9 mouse cellular contexts compared by ENCODE assay signal in the genomic region with DNA sequence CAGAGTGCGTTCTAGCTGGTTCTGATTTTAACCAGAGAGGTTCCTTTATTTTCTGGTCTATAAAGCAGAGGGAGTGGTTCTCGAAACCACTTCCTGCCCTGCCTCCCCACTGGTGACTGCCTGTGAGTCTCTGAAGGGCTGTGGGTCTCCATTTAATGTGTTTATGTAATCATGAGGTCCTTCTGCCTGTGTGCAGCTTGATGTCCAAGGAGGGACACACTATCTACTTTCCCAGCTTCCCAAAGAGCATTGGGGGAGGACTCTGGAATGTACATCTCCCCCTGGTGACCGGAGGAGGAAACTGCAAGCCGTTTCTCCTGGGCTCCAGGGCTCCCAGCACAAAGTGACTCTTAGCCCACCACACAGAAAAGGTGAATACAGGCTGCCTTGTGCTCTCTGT.
DNase-seq lines count a peak whose midpoint lies in the region; ATAC-seq and TF ChIP-seq lines count a peak whose summit lies in the region.
"Had no signal": no experiment of that assay in that cellular context is flagged by ENCODE, and none has a peak within 500 bp of the region (broad histone marks: within the 10 kb centered on the region; RNA-seq: fewer than 3 reads in every experiment).

No protein-coding gene starts in this region.

- H3K9me3 ChIP-seq in forebrain, postnatal 0 days (ENCODE audit: low read length), result no peaks in the 10 kb centered on the region
- no peaks in the 10 kb centered on the region for H3K9me3 ChIP-seq in forebrain, embryonic 15.5 days
- no peaks in the 10 kb centered on the region for H3K9me3 ChIP-seq in kidney, postnatal 0 days (replicated peaks; ENCODE audit: low read length)
- H3K9me3 ChIP-seq: limb, embryonic 12.5 days had no signal

- no peak for TF ChIP-seq POLR2A in brain, embryonic 14.5 days (IDR thresholded peaks at IDR 0.05; ENCODE audit: borderline replicate concordance, extremely low read depth, insufficient read depth, insufficient read length, poor library complexity, severe bottlenecking)
- no peak for TF ChIP-seq POLR2A in spleen, adult 2 months (IDR thresholded peaks at IDR 0.05; ENCODE audit: low read depth, low read length)

- peak; percentile 30 for DNase-seq in forebrain, postnatal 0 days
- peak; percentile 34 for DNase-seq in brain, embryonic 14.5 days (ENCODE audit: low read depth)
- DNase-seq in frontal cortex, postnatal 36 days (ENCODE audit: low spot score in 2 of 2), result peak; percentile 29 to 35
- peak; percentile 75 for DNase-seq in kidney, postnatal 0 days (ENCODE audit: low spot score)
- peak; percentile 80 for DNase-seq in lung, postnatal 10 days
- peak; percentile 70 to 78 for DNase-seq in spleen, adult 2 months (ENCODE audit: low read depth in 1 of 2, low spot score in 2 of 2)

- TF ChIP-seq CTCF in forebrain, postnatal 0 days (IDR thresholded peaks at IDR 0.05; ENCODE audit: low read depth), result peak; percentile 64
- peak; percentile 73 for TF ChIP-seq CTCF in brain, embryonic 14.5 days (IDR thresholded peaks at IDR 0.05; ENCODE audit: borderline replicate concordance, extremely low read depth, insufficient read depth, insufficient read length)
- TF ChIP-seq CTCF in kidney, postnatal 0 days (IDR thresholded peaks at IDR 0.05; ENCODE audit: low read depth), result peak; percentile 75
- TF ChIP-seq CTCF in spleen, adult 2 months (IDR thresholded peaks at IDR 0.05; ENCODE audit: extremely low read depth, insufficient read depth, insufficient read length, insufficient replicate concordance), result peak; percentile 28; the same call in 1 of the 2 replicates

- H3K4me3 ChIP-seq in forebrain, postnatal 0 days (ENCODE audit: low read depth, low read length), result no peak overlapping the region
- H3K4me3 ChIP-seq in forebrain, embryonic 15.5 days, result no peak overlapping the region
- H3K4me3 ChIP-seq in kidney, postnatal 0 days (replicated peaks; ENCODE audit: low read depth, low read length), result no peak overlapping the region
- H3K4me3 ChIP-seq in spleen, adult 2 months (ENCODE audit: extremely low read depth, insufficient read depth, insufficient read length), result no peak overlapping the region
- H3K4me3 ChIP-seq: limb, embryonic 12.5 days had no signal

- H3K27me3 ChIP-seq in forebrain, postnatal 0 days (ENCODE audit: insufficient read depth, low read length), result no peaks in the 10 kb centered on the region
- H3K27me3 ChIP-seq in forebrain, embryonic 15.5 days, result no peaks in the 10 kb centered on the region
- H3K27me3 ChIP-seq in kidney, postnatal 0 days (ENCODE audit: insufficient read depth, low read length), result no peaks in the 10 kb centered on the region
- H3K27me3 ChIP-seq in spleen, adult 2 months (ENCODE audit: control insufficient read depth, insufficient read depth, low read length), result no peaks in the 10 kb centered on the region
- H3K27me3 ChIP-seq: limb, embryonic 12.5 days had no signal

- no peak overlapping the region for H3K9ac ChIP-seq in forebrain, postnatal 0 days
- no peak overlapping the region for H3K9ac ChIP-seq in forebrain, embryonic 15.5 days (replicated peaks)
- no peak overlapping the region for H3K9ac ChIP-seq in kidney, postnatal 0 days (ENCODE audit: low read depth, low read length)
- H3K9ac ChIP-seq: limb, embryonic 12.5 days had no signal

- 60% methylated on average over 4 of the region's 4 CpGs for WGBS in forebrain, postnatal 0 days
- 52% methylated on average over 4 of the region's 4 CpGs for WGBS in forebrain, embryonic 15.5 days
- 55% methylated on average over 4 of the region's 4 CpGs for WGBS in kidney, postnatal 0 days
- 7% methylated on average over 4 of the region's 4 CpGs for WGBS in spleen, adult 2 months

- no peak overlapping the region for H3K4me2 ChIP-seq in forebrain, postnatal 0 days (ENCODE audit: low read depth)
- H3K4me2 ChIP-seq in forebrain, embryonic 15.5 days (replicated peaks), result no peak overlapping the region
- no peak overlapping the region for H3K4me2 ChIP-seq in kidney, postnatal 0 days (ENCODE audit: low read length)
- H3K4me2 ChIP-seq: limb, embryonic 12.5 days had no signal

- no peaks in the 10 kb centered on the region for H3K36me3 ChIP-seq in forebrain, postnatal 0 days (ENCODE audit: insufficient read depth)
- no peaks in the 10 kb centered on the region for H3K36me3 ChIP-seq in forebrain, embryonic 15.5 days
- H3K36me3 ChIP-seq in kidney, postnatal 0 days (ENCODE audit: insufficient read depth, low read length), result no peaks in the 10 kb centered on the region
- no peaks in the 10 kb centered on the region for H3K36me3 ChIP-seq in spleen, adult 2 months (ENCODE audit: control insufficient read depth, insufficient read depth, low read length)
- H3K36me3 ChIP-seq: limb, embryonic 12.5 days had no signal

- no peak for ATAC-seq in forebrain, postnatal 0 days
- no peak for ATAC-seq in forebrain, embryonic 15.5 days (replicated peaks)
- ATAC-seq in CD4-positive, CD25-positive, alpha-beta regulatory T cell, adult 4 months, result peak; percentile 76
- ATAC-seq in kidney, postnatal 0 days (replicated peaks; ENCODE audit: low FRiP score, low read depth), result no peak

- no peak overlapping the region for H3K27ac ChIP-seq in forebrain, postnatal 0 days (ENCODE audit: low read depth, low read length)
- no peak overlapping the region for H3K27ac ChIP-seq in forebrain, embryonic 15.5 days (replicated peaks)
- H3K27ac ChIP-seq in kidney, postnatal 0 days, result no peak overlapping the region
- peak overlapping the region; percentile 91 for H3K27ac ChIP-seq in spleen, adult 2 months (ENCODE audit: insufficient read depth, low read length)
- H3K27ac ChIP-seq: limb, embryonic 12.5 days had no signal

- H3K4me1 ChIP-seq in forebrain, postnatal 0 days (ENCODE audit: insufficient read depth), result no peaks in the 10 kb centered on the region
- H3K4me1 ChIP-seq in forebrain, embryonic 15.5 days, result no peaks in the 10 kb centered on the region
- H3K4me1 ChIP-seq in kidney, postnatal 0 days (replicated peaks; ENCODE audit: insufficient read depth, low read length), result peaks cover 6% of the 10 kb centered on the region; the same call in 1 of the 2 replicates
- H3K4me1 ChIP-seq in spleen, adult 2 months (ENCODE audit: control insufficient read depth, insufficient read depth, insufficient read length), result peaks cover 35% of the 10 kb centered on the region

Comparison
In these comparisons a context has a peak if more than half of its experiments do, and no peak if none do; other contexts are left out.
1. DNase-seq: peak in every context shown above with its lines; median percentile 80 in lung, postnatal 10 days; 75 in kidney, postnatal 0 days; 74 in spleen, adult 2 months; 34 in brain, embryonic 14.5 days; 32 in frontal cortex, postnatal 36 days; 30 in forebrain, postnatal 0 days.